Mouse (Mus musculus) thymus, postnatal 4 days (tissue): ENCODE results near the gene Rrp7a.

Source experiments
- DNase-seq: peaks from one replicate; pipeline ENCODE4 v3.0.0; 2021

Rrp7a gene

GRCm38 (mm10) chr15:83111290-83111689 lies 11.3 kb downstream of the Rrp7a start:
- DNase-seq = no peak

GRCm38 (mm10) chr15:83107814-83108213 lies 14.8 kb downstream of the Rrp7a start:
- no peak for DNase-seq

DNA sequence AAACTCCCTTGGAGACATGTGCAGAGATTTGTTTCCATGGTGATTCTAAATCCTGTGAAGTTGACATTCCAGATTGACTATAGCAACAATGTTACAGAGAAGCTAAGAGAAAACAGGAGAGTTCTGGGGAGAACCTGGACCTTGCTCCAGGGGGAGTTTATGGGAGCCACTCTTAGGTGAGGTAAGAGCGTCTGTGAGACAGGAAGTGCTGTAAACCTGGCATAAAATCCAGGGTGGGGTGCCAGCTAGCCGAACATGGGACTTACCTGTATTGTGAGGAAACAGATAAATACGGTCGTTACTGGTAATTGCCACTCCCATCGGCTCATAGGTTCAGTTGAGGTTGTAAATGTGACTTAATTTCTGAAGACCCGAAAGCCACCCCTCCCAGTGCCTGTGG lies 16.2 kb downstream of the Rrp7a start:
- DNase-seq = no peak

DNA sequence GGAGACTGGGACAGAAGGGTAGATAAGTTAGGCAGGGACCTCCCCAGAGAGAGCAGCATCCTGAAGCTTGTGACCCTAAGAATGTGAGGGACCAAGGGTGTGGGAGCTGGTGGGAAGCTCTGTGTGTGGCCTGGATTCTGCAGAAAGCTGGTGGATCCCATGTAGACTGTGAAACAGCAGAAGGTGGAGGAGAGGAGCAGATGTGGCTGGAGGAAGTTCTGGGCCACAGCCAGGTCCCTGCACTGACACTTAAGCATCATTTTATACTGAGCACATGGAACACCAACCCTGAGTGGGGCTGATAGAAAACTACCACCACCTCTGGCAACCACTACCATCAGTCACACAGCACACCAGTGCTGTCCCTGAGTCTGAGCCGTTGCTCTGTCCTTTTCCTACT lies 19.5 kb downstream of the Rrp7a start:
- DNase-seq = no peak

DNA sequence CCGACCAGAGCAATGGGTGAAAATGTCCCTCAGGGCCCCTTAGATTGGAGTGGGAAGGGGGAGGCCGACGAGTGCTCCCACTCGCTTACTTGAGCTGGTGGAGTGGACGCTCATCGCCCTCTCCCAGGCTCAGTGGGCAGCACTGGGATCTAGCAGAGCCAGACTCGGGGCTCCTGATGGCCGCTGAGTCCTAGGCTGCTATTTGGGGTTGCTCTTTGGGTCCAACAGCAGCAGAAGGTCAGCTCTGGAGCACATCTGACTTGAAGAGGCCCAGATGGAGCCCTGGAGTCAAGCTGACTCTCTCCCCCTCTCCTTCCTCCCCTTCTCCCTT lies 22.3 kb downstream of the Rrp7a start:
- no peak for DNase-seq

DNA sequence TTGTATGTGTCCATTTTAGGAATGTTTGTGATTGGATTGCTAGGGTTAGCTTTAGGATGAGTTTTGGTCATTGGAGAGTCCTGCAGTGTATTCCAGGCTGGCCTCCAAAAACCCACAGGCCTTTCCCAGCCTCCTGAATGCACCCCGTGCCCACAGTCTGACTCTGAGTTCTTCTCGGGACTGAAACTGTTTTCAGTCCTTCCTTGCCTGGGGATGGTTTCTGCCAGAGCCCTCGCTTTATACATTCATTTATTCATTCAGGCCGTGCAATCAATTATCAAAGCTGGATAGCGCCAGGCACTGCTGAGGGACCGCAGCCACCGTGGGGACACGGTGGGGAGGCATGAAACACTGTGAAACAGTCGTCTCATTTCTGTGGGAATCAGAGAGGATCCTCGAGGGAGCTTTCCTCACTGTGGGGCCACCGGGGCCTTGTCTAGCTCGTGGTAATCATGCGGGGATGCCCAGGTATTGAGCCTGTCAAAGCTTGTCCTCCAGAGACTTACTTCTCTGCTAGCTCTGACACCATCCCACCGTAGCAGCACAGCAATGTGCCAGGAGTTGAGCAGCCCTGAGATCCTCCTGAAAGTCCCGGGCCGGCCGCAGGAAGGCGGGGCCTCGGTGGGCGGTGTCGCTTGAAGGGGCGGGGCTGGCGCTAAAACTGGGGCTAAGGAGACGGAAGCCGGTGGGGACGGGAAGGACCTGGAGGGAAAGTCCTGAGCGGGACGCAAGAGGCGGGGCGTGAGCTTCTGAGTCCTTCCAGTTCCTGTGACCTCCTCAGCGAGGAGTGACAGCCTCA lies 22.9 kb downstream of the Rrp7a start:
- peak; percentile 95 for DNase-seq

- DNase-seq = peak; percentile 62
Measured at GRCm38 (mm10) chr15:83095950-83096349, 26.7 kb downstream of the Rrp7a start.

- no peak for DNase-seq
Measured at GRCm38 (mm10) chr15:83093687-83094086, 28.9 kb downstream of the Rrp7a start.

GRCm38 (mm10) chr15:83090874-83091273 lies 31.7 kb downstream of the Rrp7a start:
- no peak for DNase-seq

GRCm38 (mm10) chr15:83089429-83089605 lies 33.3 kb downstream of the Rrp7a start, which contains the start of gene Serhl:
Gene Serhl (plus strand): TSS chr15:83089506.
- DNase-seq = no peak

- no peak for DNase-seq
Measured at GRCm38 (mm10) chr15:83088495-83089428, 33.8 kb downstream of the Rrp7a start.

DNA sequence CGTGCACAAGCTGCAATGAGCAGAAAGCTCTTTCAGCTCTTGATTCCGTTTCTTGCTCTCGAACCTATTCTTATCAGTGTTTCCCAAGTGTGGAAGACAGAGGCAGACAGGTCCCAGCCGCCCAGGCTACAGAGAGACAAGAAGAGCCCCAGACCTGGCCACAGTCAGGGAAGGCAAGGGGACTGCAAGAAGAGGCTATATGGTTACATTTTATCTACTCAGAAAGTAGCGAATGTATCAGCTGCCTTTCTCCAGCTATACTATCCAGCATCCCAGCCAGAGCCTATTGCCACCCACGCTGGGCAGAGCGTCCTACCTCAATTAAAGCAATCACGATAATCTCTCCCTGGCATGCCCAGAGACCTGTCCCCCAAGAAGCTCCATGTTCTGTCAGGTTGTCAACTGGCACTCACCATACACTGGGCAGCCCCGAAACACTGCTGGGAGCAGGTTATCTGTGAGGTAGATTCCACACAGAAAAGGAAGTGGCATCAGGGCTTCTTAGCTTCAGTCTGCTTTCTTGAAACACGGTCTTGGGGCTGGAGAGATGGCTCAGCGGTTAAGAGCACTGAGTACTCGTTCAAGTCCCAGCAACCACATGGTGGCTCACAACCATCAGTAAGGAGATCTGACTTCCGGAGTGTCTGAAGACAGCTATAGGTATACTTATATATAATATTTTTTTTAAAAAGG lies 35.8 kb downstream of the Rrp7a start:
- no peak for DNase-seq

DNA sequence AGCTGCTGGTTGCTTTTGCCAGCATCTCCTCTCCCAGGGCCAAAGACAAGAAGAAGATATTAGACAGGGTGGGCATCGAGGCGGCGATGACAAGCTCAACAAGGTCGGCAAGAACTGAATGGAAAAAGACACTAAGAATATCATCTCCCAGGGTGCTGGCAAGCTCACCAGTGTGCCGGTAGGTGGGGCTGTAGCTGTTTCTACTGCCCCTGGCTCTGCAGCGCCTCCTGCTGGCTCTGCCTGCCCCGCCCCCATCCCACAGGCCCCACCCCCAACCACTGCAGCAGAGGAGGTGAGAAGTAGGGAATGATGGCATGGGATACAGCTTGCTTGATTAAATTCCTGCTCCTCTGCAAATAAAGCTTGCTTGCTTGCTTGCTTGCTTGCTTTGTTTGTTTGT lies 36.7 kb downstream of the Rrp7a start:
- peak; percentile 90 for DNase-seq

GRCm38 (mm10) chr15:83084022-83084640 lies 38.5 kb downstream of the Rrp7a start:
- DNase-seq = peak; percentile 34

- no peak for DNase-seq
Measured at GRCm38 (mm10) chr15:83083530-83083929, 39.1 kb downstream of the Rrp7a start.

GRCm38 (mm10) chr15:83075607-83076525 lies 46.7 kb downstream of the Rrp7a start:
- DNase-seq = peak; percentile 44

- DNase-seq = no peak
Measured at GRCm38 (mm10) chr15:83074179-83074578, 48.4 kb downstream of the Rrp7a start.

DNA sequence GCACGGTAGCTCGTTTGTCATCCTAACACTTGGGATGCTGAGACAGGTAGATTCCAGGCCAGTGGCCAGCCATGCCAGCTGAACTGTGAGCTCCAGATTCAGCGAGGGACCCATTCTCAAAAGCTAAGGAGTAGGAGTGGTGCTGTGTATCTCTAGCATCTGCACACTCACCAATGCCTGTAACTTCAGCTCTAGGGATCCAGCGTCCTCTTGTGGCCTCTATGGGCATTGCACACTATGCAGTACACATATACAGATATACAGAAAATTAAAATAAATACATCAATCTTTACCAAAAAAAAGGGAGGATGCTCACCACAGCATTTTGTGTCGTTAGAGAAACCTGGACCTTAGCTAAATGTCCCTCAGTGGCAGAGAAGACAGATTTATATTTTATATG lies 50.8 kb downstream of the Rrp7a start:
- DNase-seq = peak; percentile 20

DNA sequence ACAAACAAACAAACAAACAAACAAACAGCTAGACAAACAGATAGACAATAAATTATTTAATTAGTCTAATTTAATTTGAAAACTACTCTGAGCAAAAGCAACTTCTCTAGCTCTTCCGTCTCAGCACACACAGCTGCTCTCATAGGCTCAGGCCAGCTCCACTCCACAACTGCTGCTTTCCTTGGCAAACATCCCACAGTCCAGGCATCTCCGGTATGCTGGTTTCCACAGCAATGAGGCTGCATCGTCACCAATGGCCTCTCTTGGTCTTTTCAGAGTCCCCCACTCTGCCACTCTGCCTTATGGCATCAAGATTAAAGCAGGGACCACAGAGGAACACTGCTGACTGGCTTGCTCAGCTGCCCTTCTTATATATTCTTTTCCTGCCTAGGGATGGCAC lies 51.7 kb downstream of the Rrp7a start:
- DNase-seq = no peak

- no peak for DNase-seq
Measured at GRCm38 (mm10) chr15:83068270-83068669, 54.3 kb downstream of the Rrp7a start.

DNA sequence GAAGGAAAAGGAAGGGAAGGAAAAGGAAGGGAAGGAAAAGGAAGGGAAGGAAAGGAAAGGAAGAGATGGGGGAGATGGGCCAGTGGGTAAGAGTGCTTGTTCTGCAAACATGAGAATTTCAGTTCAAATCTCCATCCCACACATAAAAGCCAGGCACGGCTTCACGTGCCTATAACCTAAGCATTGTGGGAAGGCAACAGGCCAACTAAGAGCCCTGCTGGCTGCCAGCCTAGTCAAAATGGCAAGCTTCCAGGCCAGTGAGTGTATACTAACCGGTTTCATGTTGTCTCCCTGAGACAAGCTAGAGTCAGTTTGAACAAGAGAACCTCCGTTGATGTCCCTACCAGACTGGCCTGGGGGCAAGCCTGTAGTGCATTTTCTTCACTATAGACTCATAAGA lies 57.1 kb downstream of the Rrp7a start:
- no peak for DNase-seq
